Mouse (Mus musculus): ENCODE measurements at regions not wholly inside any gene's neighbourhood (a gene's known extent, or its start where the extent isn't known, plus 50 kb on each side); places are given as distances from the start of the nearest gene placed in this dataset.

DNA sequence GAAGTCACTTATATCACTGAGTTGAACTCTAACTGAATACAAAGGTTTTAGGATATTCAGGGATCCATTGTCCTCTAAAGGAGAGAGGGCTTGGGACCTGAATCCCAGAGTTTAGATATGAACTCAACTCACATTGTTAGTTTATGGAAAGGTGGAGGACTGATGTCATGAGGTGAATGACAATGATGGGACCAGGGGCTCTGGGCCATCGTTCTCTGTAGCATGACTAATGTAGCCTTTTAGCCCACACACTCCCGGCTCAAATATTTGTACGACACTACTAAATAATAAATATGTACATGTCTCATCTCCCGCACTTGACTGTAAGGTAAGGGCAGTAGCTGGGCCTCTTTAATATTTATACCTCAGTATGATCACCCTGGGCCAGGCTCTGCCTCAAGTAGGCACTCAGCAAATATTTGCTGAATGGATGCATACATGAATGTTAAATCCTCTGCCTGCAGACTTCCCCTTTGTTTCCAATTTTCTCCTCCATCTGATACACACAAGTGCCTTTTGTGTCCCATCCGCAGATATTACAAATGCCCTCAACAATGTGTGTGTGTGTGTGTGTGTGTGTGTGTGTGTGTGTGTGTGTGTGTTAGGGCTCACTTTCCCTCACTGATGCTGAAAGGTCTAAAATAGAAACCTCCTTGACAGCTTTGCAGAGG is 59.2 kb upstream of the 4933402D24Rik start:
- ATAC-seq, result no peak

DNA sequence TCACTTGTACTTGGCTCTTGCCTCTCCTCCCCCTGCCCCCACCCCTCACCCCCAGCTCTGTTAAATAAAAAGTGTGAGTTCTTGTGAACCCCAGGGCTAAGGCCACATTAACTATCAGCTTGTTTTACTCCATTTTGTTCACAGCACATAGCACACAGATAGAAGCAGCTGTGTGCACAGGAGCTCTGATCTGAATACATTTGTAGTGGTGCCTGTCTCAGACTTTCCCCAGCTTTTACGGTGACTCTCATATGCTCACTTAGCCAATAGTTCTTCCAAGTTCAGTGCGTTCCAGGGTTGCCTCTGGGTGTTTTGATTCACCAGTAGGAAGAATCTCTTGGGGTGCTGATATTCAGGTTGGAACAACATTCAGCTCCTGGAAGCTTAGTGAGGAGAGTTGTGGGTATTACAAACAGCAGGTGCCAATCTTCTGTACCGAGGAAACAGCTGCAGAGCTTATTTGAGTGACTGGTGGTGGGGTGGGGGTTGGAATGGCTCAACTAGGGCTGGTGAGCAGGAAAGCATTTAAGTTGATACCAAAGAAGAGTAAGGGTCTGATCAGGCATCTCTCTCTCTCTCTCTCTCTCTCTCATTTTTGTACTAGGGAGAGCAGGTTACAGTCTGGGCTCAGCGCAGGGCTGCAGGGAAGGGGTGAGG is 51.7 kb upstream of the 4933402D24Rik start:
- no peak for ATAC-seq

DNA sequence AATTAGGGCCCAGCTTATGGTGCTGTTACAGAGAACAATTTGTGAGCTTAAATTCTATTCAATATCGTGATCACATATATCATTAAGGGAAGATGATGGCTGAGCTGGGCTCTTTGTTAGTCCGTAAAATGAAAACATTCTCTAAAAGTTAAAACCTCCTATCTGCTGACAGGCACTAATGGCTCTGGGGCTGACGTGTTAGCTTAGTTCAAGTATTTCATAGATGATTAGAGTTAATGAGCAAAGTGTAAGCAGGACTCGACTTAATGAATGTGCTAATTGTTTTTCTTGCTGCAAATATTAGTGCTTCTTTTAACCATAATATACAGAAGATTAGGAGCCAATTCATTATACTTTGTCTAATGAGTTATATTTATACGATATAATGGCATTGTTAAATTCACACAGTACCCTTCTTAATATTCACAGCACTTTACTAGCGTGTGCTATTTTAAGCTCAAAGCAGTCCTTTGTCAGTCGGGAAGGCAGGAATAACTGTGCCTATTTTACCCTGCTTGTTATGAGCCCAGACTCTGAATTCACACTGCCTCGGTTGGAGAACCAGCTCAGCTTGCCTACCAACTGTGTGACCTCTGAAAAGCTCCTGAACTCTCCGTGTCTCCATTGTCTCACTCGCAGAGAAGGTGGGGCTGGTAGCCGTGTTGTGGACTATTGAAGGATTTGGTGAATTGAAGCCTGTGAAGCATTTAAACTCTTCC is 50.6 kb upstream of the 4933402D24Rik start:
- no peak for ATAC-seq
